Mouse (Mus musculus) frontal cortex, adult 2 months (tissue): ENCODE measurements around the gene Sp7. TPM values are rescaled to one million over a fixed set of nuclear protein-coding genes. Genes with fewer than 3 reads are reported as not detected.
"Not testable (repeated sequence)": the region's sequence is repeated elsewhere in the genome, so short reads cannot be mapped to it uniquely, and the experiment has no call there.

Experiments used
- DNase-seq, 2 experiments: peaks; one replicate each; pipeline ENCODE4 v3.0.0; 2022; ENCODE audit warnings: low spot score in 1 of 2; ENCODE audit errors: extremely low spot score in 1 of 2
- polyA plus RNA-seq: library from polyadenylated mRNA; depleted of rRNA; stranded (reverse); fragments of >200 nt; gene quantifications from 2 replicates; pipeline ENCODE4 v1.2.3, GENCODE M21; 2012

Gene Sp7
- polyA plus RNA-seq, 1 experiment: 18.4 TPM

DNA sequence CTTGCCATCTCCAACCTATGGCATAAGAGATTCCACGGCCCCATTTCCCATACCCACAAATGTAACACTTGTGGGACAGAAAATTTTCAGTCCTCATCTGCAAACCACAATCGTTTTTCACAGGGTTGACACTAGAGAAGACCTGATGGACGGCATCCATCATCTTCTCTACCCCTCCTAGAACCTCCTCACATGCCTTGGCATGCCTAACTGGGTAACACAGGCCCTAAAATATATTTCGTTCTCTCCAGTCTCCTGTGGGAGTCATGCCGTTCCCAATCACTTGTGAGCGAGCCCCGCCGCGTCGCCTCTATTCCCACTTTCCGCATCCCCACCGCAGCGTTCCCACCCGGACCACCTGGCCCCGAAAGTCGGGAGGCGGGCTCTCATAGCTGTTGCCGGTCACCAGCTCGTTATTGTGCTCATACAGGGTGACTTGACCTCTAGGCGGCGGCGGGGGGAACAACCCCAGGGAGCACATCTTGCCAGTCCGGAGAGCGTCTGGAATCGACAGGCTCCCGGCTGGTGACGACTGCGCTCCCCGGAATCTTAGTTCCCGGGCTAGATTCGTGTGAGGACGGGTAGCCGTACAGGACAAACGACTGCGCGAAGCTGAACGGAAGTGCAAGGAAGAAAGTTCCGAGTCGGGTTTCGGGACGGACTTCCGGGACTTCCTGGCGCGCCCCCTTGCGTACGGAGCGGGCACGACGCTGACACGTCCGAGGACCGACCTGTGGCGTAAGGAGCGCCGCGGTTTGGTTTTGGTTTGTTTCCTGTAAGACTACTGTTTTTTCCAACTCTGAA, 16.6 kb downstream of the Sp7 start, which contains the start of gene Aaas:
TSS of gene Aaas (minus strand) at position 634 of the 804 bp plus-strand sequence.
- peak; percentile 87 to 97 for DNase-seq

DNA sequence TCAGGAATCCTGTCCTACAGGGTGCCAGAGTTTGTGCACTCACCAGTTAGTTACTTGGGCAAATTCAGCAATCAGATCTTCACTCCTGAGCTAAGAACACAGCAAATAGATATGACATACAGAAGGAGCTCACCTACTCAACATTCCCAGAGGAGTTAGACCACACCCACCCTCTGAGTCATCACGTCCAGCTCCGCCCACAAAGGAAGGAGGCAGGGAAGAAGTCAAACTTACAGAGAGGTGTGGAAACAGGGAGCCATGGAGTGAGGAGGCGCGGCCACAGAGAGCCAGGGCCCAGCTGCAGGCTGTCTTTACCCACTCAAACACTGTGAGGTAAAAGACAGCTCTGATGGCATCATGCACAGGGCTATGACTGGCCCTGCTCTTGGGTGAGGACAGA, 20.5 kb downstream of the Sp7 start:
- DNase-seq: no peak

DNA sequence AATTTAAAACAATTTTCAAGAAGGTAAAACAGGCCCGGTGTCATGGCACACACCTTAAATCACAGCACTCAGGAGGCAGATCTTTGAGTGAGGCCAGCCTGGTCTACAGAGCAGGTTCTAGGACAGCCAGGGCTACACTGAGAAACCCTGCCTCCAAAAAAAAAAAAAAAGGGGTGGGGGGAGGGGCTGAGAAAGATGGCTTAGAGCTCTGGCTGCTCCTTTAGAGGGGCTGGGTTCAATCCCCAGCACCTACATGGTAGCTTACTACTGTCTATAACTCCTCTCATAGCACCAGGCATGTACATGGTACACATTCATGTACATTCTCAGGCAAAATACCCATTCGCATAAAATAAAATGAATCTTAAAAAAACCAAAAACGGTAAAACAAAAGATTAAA, 22.5 kb downstream of the Sp7 start:
- DNase-seq: no peak

DNA sequence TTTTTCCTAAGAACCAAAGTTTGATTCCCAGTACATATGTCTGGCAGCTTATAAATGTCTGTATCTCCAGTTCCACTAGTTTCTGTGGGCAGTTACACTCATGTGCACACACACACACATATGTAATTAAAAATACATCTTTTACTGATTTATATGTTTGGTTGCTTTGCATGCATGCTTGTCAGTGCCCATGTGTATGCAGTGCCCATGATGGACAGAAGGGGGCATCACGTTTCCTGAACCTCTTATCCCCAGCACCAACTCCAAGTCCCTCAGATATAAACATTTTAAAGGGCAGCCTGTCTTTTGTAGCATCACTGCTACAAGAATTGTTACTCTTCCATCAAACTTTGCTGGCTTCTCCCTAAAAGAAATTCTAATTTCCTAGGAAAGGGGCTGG, 25.4 kb downstream of the Sp7 start:
- DNase-seq: peak in 1 of 2 experiments; percentile 57

DNA sequence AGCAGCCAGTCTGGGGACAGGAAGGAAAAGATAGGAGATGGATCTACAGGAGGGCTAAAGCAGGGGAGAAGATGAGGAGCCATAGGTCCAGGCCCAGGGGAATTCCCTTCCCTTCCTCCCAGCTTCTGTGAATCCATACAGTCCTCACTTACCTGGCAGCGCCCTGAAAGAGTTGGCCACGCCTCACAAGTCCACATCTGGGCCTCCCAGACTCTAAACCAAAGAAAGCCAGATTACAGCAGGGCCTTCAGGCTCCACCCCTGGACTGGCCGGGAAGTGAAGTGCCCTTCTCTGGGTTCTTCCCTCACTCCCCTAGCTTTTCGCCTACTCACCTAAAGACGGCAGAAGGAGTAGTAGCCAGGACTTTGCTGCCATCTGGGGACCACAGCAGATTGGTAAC, 27.4 kb downstream of the Sp7 start:
- no peak for DNase-seq

DNA sequence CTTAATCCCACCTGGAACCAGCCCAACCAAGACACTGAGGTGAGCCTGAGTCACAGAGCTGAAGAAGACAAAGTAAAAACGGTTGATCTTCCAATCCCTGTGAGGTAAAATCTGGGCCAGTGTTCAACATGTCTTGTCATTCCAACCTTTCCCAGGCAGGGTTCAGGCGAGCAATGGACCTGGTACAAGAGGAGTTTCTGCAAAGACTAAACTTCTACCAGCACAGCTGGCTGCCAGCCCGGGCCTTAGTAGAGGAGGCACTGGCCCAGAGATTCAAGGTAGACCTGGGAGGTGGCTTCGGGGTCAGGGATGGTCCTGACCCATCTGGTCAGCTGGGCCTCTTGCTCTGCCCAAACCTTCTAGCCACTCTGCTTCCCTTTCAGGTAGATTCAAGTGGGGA, 30.0 kb downstream of the Sp7 start:
- DNase-seq: no peak

DNA sequence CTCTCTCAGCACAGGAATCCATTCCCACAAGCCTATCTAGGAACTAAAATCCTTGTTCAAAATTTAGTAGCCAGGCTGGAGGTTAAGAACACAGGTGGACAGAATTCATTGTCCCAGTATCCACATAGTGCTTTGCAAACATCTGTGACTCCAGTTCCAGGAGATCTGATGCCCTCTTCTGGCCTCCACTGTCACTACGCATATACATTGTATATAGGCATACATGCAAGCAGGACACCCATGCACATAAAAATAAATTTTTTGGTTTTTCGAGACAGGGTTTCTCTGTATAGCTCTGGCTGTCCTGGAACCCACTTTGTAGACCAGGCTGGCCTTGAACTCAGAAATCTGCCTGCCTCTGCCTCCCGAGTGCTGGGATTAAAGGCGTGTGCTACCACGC, 31.1 kb downstream of the Sp7 start:
- DNase-seq: not testable (repeated sequence)

DNA sequence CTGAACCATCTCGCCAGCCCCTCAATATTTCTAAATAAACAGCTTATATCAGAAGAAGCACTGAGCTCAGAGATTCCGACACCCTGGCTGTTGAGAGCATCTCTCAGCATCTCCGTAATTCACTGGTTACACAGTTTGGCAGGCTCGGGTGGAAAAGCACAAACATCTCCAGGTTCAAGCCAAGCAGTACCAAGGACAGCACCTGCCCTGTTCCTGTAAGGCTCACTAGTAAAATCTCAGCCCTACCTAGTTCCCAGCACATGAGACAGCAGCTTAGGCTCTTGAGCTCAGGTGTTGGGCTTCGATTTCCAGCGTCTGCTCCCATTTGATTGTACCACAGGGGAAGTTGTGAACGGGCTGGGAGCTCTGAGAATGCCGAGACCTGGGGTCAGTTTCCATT, 31.7 kb downstream of the Sp7 start:
- DNase-seq: no peak

DNA sequence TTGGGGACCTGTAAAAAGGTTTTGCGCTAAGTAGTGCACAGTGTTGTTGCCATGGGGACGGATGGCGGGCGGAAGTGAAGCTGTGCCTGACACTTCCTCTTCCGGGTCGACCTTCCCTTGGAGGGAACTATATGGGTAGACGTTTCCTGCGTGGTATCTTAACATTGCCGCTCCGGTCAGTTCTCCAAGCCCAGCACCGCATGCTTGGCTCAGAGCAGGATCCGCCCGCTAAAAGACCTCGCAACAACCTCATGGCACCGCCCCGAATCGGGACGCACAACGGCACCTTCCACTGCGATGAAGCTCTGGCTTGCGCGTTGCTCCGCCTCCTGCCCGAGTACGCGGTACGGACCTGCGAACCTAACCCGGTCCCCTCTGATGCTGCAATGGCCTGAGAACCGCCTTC, 35.4 kb downstream of the Sp7 start, which contains the start of gene Myg1:
TSS of gene Myg1 (plus strand) at position 100 of the 406 bp plus-strand sequence.
- peak; percentile 79 to 90 for DNase-seq

DNA sequence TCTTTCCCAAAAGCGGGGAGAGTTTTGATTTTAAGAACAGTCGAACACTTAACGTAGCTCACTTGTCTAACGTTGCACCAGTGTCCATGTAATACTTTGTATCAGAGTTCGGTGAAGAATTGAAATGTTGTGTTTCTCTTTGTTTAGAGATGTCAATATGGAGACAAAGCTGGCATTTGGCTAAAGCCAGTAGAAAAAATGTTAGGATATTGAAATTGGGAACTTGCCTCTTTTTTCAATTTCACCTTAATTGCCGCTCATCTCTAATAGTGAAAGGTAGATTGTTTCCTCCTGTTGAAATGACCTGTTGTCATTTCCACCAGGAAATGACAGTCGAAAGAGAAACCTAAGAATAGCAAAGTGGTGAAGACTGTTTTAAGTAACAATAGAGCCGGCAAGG, 40.1 kb downstream of the Sp7 start:
- DNase-seq: no peak

DNA sequence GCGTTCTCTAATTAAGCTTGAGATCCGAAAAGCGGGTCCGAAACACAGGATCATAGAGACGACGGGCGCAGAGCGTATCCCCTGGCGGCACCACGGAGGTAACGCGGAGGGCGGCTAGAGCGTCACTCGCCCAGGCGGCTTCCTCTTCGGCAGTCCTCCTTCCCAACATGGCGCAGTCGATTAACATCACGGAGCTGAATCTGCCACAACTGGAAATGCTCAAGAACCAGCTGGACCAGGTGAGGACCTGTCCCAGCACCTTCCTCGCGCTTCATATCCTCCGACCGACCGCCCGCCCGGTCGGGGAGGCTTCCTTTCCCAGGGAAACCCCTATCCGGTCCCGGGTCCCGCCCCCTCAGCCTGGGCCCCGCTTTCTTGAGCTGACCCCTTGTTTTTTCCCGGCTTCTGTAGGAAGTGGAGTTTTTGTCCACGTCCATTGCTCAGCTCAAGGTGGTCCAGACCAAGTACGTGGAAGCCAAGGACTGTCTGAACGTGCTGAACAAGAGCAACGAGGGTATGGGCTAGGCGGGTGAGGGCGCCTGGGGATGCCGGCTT, 40.9 kb downstream of the Sp7 start, which contains the start of gene Pfdn5:
TSS of gene Pfdn5 (plus strand) at position 95 of the 555 bp plus-strand sequence.
- peak; percentile 53 to 93 for DNase-seq

DNA sequence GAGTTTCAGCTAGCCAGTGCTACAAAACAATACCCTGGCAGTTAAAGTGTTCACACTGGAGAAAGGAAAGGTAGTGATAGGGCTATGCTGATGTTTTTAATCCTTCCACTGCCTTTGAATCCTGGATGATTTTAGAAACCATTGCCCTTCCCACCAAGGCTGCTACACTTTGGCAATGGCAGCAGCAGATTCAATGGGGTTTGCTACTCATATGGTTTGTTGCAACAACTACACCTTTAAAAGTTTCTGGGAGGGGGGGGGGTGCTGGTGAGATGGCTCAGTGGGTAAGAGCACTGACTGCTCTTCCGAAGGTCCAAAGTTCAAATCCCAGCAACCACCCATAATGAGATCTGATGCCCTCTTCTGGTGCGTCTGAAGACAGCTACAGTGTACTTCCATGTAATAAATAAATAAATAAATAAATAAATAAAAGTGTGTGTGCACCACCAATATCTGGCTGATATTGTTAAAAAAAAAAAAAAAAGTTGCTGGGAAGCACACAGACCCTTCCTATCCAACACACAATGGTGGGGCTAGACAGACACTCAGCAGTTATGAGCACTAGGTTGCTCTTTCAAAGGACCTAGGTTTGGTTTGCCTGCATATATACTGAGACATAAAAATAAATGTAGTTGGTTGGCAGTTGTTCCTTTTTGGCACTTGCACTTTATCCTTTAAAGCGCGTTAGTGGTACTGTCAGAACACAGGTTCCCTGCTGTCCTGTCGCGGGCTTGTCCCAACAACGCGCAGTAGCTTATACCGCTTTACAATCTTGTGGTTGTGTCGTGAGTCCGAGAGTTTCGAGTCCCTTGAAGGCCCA, 42.1 kb downstream of the Sp7 start:
- no peak for DNase-seq

DNA sequence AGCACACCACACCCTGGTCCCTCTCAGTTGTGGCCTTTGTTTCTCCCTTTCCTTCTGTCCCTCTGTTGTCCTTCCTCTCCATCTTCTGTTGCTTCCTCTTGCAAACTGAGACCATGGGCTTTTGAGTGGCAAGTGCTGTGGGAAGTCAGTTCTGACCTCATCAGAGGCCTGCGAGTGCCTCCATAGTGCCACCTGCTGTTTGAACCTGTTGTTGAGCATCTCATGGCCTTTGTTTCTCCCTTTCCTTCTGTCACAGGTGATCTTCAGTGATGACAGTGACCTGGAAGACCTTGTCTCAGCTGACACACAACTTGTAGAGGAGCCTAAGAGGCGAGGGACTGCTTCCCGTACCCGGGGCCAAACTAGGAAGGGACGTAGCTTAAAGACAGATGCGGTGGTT, 50.7 kb downstream of the Sp7 start:
- peak in 1 of 2 experiments; percentile 84 for DNase-seq

DNA sequence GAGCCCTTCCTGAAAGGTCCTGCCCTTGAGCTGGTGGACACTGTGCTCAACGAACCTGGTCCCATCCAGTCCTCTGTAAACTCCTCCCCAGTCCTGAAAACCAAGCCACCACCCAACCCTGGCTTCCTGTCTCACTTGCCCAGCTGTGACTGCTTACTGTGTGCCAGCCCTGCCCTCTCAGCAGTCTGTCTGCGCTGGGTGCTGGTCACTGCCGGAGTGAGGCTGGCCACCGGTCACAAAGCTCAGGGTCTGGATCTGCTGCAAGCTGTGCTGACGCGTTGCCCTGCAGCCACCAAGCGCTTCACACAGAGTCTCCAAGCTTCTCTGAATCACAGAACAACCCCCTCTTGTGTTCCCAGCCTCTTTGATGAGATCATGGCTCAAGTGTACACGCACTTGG, 51.7 kb downstream of the Sp7 start:
- DNase-seq: peak in 1 of 2 experiments; percentile 16

DNA sequence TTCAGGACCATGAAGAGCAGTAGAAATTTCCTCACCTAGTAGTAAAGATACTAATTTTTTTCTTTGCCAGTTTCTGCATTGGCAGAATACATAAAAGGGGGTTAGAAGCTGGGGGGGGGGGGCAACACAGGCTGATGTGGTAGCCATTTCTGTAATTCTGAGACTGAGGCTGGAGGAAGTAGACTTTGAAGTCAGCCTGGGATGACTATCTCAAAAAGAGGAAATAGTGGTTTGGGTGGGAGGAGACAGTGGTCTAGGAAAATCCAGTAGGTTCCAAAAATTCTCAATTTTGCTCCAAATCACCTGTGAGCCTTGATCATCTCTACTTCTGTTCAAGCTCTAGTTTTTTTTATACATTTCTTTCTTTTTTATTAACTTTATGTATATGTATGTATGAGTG, 55.5 kb downstream of the Sp7 start:
- DNase-seq: no peak

DNA sequence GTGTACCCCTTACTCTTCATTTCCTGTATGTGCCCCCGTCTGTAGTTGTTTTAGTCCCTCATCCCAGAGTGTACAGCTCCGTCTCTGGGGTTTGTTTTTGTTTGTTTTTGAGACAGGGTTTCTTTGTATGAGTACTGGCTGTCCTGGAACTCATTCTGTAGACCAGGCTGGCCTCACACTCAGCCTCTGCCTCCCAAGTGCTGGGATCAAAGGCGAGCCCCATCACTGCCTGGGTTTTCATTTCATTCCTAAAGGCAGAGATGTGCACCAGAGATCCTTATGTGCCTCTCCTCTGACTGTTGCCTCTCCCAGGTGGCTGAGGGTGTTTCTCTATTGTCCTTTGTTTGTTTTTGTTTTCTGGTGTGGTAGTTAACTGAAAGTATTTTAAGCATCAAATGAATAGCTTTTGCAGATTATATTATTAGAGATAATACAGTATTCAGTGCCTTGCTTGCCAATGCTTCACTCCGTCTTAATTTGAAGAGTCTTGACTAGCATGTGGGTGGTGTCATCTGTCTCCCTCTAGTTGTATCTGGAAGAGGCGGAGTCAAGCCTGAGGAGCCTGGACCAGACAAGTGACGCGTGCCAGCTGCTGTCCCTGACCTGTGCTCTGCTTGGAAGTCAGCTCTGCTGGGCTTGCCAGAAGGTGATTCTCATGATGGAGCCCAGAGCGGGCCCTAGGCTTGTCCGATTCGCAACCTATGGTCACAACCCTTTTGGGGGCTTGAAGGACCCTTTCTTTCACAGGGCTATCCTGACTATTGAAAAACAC, 56.7 kb downstream of the Sp7 start:
- no peak for DNase-seq

DNA sequence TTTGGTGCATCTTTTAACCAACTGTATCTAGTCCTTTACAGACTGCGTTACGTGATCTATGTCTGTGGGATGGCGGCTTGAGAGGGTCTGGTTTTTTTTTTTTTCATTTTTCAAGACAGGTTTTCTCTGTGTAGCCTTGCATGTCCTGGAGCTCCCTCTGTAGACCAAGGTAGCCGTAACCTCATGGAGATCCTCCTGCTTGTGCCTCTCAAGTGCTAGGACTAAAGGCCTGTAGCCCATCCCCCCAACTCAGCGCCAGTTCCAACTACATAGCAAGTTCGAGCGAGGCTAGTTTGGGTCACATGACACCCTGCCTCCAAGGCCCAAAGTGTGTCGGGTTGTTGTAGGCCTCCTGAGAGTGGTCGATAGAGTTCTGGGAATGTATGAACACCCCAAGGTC, 58.3 kb downstream of the Sp7 start:
- no peak for DNase-seq
